Mouse (Mus musculus): ENCODE data around the gene Vmn1r221. TPM values are rescaled to one million over a fixed set of nuclear protein-coding genes. Genes with fewer than 3 reads are reported as not detected.
"Not testable (repeated sequence)": the region's sequence is repeated elsewhere in the genome, so short reads cannot be mapped to it uniquely, and the experiment has no call there.

Vmn1r221 gene
- not detected in 2 replicates for polyA plus RNA-seq (2016; fragmentation: Nextera tagmentation; extraction: Ambion mirVana)

- not testable (repeated sequence) for H3K27me3 ChIP-seq (replicated peaks); ATAC-seq; H3K27ac ChIP-seq; H3K9ac ChIP-seq; H3K4me3 ChIP-seq; H3K9me3 ChIP-seq (replicated peaks); H3K4me2 ChIP-seq; H3K36me3 ChIP-seq; H3K4me1 ChIP-seq
- WGBS (ENCODE audit: insufficient replicate concordance): 56% methylated on average over 2 of the region's 2 CpGs
Measured at GRCm38 (mm10) chr13:23213827-23214226, at the start of gene Vmn1r221. Gene Vmn1r221 (plus strand): TSS chr13:23214127.

- not testable (repeated sequence) for H3K4me2 ChIP-seq
Measured at GRCm38 (mm10) chr13:23166471-23166870, 47.5 kb upstream of the Vmn1r221 start.

GRCm38 (mm10) chr13:23187875-23188274 is 26.1 kb upstream of the Vmn1r221 start, which contains the start of gene Vmn1r220:
Gene Vmn1r220 (minus strand): TSS chr13:23187975.
- WGBS (ENCODE audit: insufficient replicate concordance): 49% methylated on average over 2 of the region's 2 CpGs
- no peak within 1 kb of the TSS for H3K4me2 ChIP-seq
- no peak for ATAC-seq

More at GRCm38 (mm10) chr13:23166471-23166870, 47.5 kb upstream of the Vmn1r221 start:
- not testable (repeated sequence) for H3K36me3 ChIP-seq; H3K9ac ChIP-seq; H3K9me3 ChIP-seq (replicated peaks); H3K27ac ChIP-seq; H3K27me3 ChIP-seq (replicated peaks); H3K4me3 ChIP-seq; H3K4me1 ChIP-seq; ATAC-seq
- WGBS (ENCODE audit: insufficient replicate concordance): 56% methylated on average over 4 of the region's 4 CpGs

DNA sequence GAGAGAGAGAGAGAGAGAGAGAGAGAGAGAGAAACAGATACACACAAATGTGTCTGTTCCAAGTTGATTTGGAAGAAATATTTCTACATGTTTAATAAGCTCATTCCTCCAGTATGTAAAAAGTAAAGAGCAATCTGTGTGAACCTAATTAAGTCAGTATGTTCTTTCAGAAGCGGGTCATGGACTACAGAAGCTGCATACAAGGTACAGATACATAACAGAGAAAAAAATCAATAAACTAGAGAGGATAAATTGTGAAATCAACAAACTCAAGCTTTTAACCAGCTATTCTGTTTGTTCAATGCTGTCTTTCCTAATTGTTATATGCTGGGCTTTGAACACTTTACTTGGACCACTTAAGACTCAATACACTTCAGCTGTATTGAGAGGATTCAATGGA is 10.0 kb upstream of the Vmn1r221 start:
- not testable (repeated sequence) for ATAC-seq; H3K27me3 ChIP-seq (replicated peaks); H3K4me2 ChIP-seq; H3K36me3 ChIP-seq; H3K9ac ChIP-seq; H3K9me3 ChIP-seq (replicated peaks); H3K4me3 ChIP-seq; H3K27ac ChIP-seq; H3K4me1 ChIP-seq
- WGBS (ENCODE audit: insufficient replicate concordance): 37% methylated on average over 1 of the region's 1 CpGs

More at GRCm38 (mm10) chr13:23187875-23188274, 26.1 kb upstream of the Vmn1r221 start, which contains the start of gene Vmn1r220:
- Histone ChIP-seq H3K4me1 (no peaks in the 10 kb centered on the region), H3K4me3 (no peak within 1 kb of the TSS), H3K27ac (no peak within 1 kb of the TSS), H3K27me3 (replicated peaks) (no peaks in the 10 kb centered on the region), H3K9me3 (replicated peaks) (no peaks in the 10 kb centered on the region), H3K9ac (no peak within 1 kb of the TSS), H3K36me3 (no peaks in the 10 kb centered on the region)

DNA sequence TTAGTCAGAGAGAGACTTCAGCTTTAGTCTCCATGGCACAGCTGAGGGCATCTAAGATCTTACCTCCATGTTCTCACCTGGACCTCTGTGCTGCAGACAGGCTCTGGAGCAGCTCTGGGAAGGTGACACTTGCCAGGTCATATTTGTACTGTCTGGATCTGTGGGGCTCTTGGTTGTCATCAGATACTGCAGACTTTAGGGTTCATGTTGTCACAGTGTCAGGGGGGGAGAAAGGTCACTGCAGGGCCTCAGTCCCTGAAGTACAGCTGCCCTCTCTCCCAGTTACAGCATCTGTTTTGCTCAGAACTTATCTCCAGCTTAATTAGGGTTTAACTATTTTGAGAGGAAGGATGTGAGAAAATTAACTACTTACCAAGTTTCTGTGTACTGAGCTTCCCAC is 21.9 kb downstream of the Vmn1r221 start, which contains the start of gene Vmn1r222:
Gene Vmn1r222 (minus strand): TSS at position 101 of the 400 bp plus-strand sequence.
- not testable (repeated sequence) for H3K4me1 ChIP-seq; ATAC-seq; H3K9ac ChIP-seq; H3K4me2 ChIP-seq; H3K27ac ChIP-seq; H3K4me3 ChIP-seq; H3K27me3 ChIP-seq (replicated peaks); H3K36me3 ChIP-seq; H3K9me3 ChIP-seq (replicated peaks)

GRCm38 (mm10) chr13:23246834-23247233 is 32.9 kb downstream of the Vmn1r221 start, which contains the start of gene Vmn1r223:
Gene Vmn1r223 (plus strand): TSS chr13:23247134.
- not testable (repeated sequence) for H3K27me3 ChIP-seq (replicated peaks); H3K9ac ChIP-seq; H3K4me1 ChIP-seq; H3K27ac ChIP-seq; H3K4me3 ChIP-seq; ATAC-seq; H3K36me3 ChIP-seq; H3K9me3 ChIP-seq (replicated peaks); H3K4me2 ChIP-seq
- WGBS (ENCODE audit: insufficient replicate concordance): 61% methylated on average over 1 of the region's 1 CpGs

- Histone ChIP-seq H3K27ac (no peak overlapping the region), H3K4me1 (no peaks in the 10 kb centered on the region), H3K4me2 (no peak overlapping the region), H3K9me3 (replicated peaks) (no peaks in the 10 kb centered on the region), H3K36me3 (no peaks in the 10 kb centered on the region), H3K4me3 (no peak overlapping the region), H3K27me3 (replicated peaks) (no peaks in the 10 kb centered on the region), H3K9ac (no peak overlapping the region)
- no peak for ATAC-seq
- 62% methylated on average over 2 of the region's 2 CpGs for WGBS (ENCODE audit: insufficient replicate concordance)
Measured at GRCm38 (mm10) chr13:23258546-23259048, 44.7 kb downstream of the Vmn1r221 start.

DNA sequence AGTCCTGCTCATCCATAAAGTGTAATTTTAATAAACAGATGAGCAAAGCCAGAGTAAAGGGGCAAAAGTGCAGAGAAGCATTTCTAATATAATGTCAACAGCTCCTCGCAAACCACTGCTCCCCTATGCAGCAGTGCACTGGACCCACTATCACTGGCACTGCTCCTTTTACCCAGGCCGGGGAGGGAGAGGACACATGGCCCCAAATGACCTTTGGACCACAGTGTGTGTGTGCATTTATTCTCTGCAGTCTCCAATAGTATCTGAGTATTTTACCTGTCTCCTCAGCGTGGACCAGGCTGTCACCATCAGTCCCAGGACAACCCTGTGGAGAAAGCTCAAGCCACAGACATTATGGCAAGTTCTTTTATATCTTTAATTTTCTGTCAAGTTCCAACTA is 54.7 kb downstream of the Vmn1r221 start:
- ATAC-seq: not testable (repeated sequence)
- 76% methylated on average over 3 of the region's 3 CpGs for WGBS (ENCODE audit: insufficient replicate concordance)

DNA sequence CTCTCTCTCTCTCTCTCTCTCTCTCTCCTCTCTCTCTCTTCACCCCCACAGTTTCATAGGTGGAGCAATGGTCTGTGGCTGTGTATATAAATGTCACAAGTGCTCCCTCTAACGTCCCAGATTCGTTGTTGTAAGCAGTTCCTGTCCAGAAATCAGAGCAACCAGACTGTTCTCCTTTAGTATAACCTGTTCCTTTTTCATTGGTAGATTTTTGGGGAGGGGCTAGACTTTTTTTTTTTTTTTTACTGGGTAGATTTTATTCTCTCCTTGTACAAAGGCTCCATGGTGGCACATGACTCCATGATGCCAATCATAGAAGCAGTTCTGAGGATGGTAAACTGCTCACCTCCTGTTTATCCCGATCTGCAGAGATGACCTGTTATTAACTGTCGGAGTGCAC is 55.2 kb downstream of the Vmn1r221 start:
- not testable (repeated sequence) for H3K27me3 ChIP-seq (replicated peaks); H3K4me3 ChIP-seq; H3K4me2 ChIP-seq; H3K36me3 ChIP-seq; H3K4me1 ChIP-seq; H3K9me3 ChIP-seq (replicated peaks); H3K9ac ChIP-seq; ATAC-seq; H3K27ac ChIP-seq
- 32% methylated on average over 4 of the region's 4 CpGs for WGBS (ENCODE audit: insufficient replicate concordance)

More for the DNA sequence above, 54.7 kb downstream of the Vmn1r221 start:
- not testable (repeated sequence) for H3K4me1 ChIP-seq; H3K4me3 ChIP-seq; H3K27me3 ChIP-seq (replicated peaks); H3K9me3 ChIP-seq (replicated peaks); H3K27ac ChIP-seq; H3K4me2 ChIP-seq; H3K9ac ChIP-seq; H3K36me3 ChIP-seq

GRCm38 (mm10) chr13:23269681-23270080 is 55.8 kb downstream of the Vmn1r221 start:
- Histone ChIP-seq H3K4me3 (peak overlapping the region; percentile 45), H3K27ac (no peak overlapping the region), H3K9ac (no peak overlapping the region), H3K36me3 (no peaks in the 10 kb centered on the region), H3K4me2 (peak overlapping the region; percentile 65), H3K27me3 (replicated peaks) (no peaks in the 10 kb centered on the region), H3K9me3 (replicated peaks) (no peaks in the 10 kb centered on the region), H3K4me1 (peaks cover 9% of the 10 kb centered on the region; the same call in 1 of the 2 replicates)
- ATAC-seq: 0 out of 2 replicates have a peak, but pooled peaks have one; percentile 30
- WGBS (ENCODE audit: insufficient replicate concordance): 15% methylated on average over 11 of the region's 11 CpGs

- no peaks in the 10 kb centered on the region for H3K36me3 ChIP-seq
- peaks cover 9% of the 10 kb centered on the region; the same call in 1 of the 2 replicates for H3K4me1 ChIP-seq
- H3K4me3 ChIP-seq: peak overlapping the region; percentile 45
- H3K27ac ChIP-seq: no peak overlapping the region
- H3K9me3 ChIP-seq (replicated peaks): no peaks in the 10 kb centered on the region
- H3K4me2 ChIP-seq: peak overlapping the region; percentile 65
- H3K27me3 ChIP-seq (replicated peaks): no peaks in the 10 kb centered on the region
- 2% methylated on average over 34 of the region's 34 CpGs for WGBS (ENCODE audit: insufficient replicate concordance)
- ATAC-seq: peak; percentile 83
- no peak overlapping the region for H3K9ac ChIP-seq
Measured at GRCm38 (mm10) chr13:23270321-23271101, 56.6 kb downstream of the Vmn1r221 start.
